Mouse (Mus musculus): Measurements from ENCODE around the gene Spen. TPM values are rescaled to one million over a fixed set of nuclear protein-coding genes. Genes with fewer than 3 reads are reported as not detected.

Gene Spen
- total and polyA plus RNA-seq, 2 experiments from 2014 or later: 10.7 to 24.7 TPM

- Histone ChIP-seq H3K4me2 (ENCODE audit: low read depth) (no peak overlapping the region), H3K27ac (ENCODE audit: low read depth, low read length) (no peak overlapping the region), H3K4me1 (ENCODE audit: insufficient read depth) (peaks cover 12% of the 10 kb centered on the region), H3K4me3 (ENCODE audit: low read depth, low read length) (no peak overlapping the region), H3K36me3 (ENCODE audit: insufficient read depth) (no peaks in the 10 kb centered on the region), H3K9me3 (ENCODE audit: low read length) (no peaks in the 10 kb centered on the region), H3K27me3 (ENCODE audit: insufficient read depth, low read length) (no peaks in the 10 kb centered on the region), H3K9ac (no peak overlapping the region)
- ATAC-seq: no peak
- no peak for DNase-seq
- WGBS: 79% methylated on average over 15 of the region's 15 CpGs
- TF ChIP-seq CTCF (IDR thresholded peaks at IDR 0.05; ENCODE audit: low read depth): no peak
Observed at GRCm38 (mm10) chr4:141530979-141531378, 7.4 kb downstream of the Spen start.

- Histone ChIP-seq H3K4me3 (ENCODE audit: low read depth, low read length) (no peak overlapping the region), H3K4me1 (ENCODE audit: insufficient read depth) (peaks cover 3% of the 10 kb centered on the region), H3K27me3 (ENCODE audit: insufficient read depth, low read length) (no peaks in the 10 kb centered on the region), H3K9me3 (ENCODE audit: low read length) (no peaks in the 10 kb centered on the region), H3K27ac (ENCODE audit: low read depth, low read length) (no peak overlapping the region), H3K4me2 (ENCODE audit: low read depth) (no peak overlapping the region), H3K9ac (no peak overlapping the region), H3K36me3 (ENCODE audit: insufficient read depth) (no peaks in the 10 kb centered on the region)
- WGBS: 82% methylated on average over 11 of the region's 11 CpGs
- ATAC-seq (no peak), DNase-seq (no peak)
- no peak for TF ChIP-seq CTCF (IDR thresholded peaks at IDR 0.05; ENCODE audit: low read depth)
Observed at GRCm38 (mm10) chr4:141528938-141529337, 9.5 kb downstream of the Spen start.

GRCm38 (mm10) chr4:141526936-141527650 lies 11.3 kb downstream of the Spen start:
- ATAC-seq (no peak), DNase-seq (no peak)
- WGBS: 74% methylated on average over 7 of the region's 7 CpGs
- H3K36me3 ChIP-seq (ENCODE audit: insufficient read depth): peaks cover under 1% of the 10 kb centered on the region; the same call in 1 of the 2 replicates
- H3K4me3 ChIP-seq (ENCODE audit: low read depth, low read length): no peak overlapping the region
- no peaks in the 10 kb centered on the region for H3K4me1 ChIP-seq (ENCODE audit: insufficient read depth)
- no peak for TF ChIP-seq CTCF (IDR thresholded peaks at IDR 0.05; ENCODE audit: low read depth)
- H3K4me2 ChIP-seq (ENCODE audit: low read depth): no peak overlapping the region
- H3K27me3 ChIP-seq (ENCODE audit: insufficient read depth, low read length): no peaks in the 10 kb centered on the region
- no peak overlapping the region for H3K9ac ChIP-seq
- H3K27ac ChIP-seq (ENCODE audit: low read depth, low read length): no peak overlapping the region
- no peaks in the 10 kb centered on the region for H3K9me3 ChIP-seq (ENCODE audit: low read length)

GRCm38 (mm10) chr4:141525940-141526339 lies 12.5 kb downstream of the Spen start:
- WGBS: 76% methylated on average over 2 of the region's 2 CpGs
- Histone ChIP-seq H3K9me3 (ENCODE audit: low read length) (no peaks in the 10 kb centered on the region), H3K4me3 (ENCODE audit: low read depth, low read length) (no peak overlapping the region), H3K9ac (no peak overlapping the region), H3K36me3 (ENCODE audit: insufficient read depth) (peaks cover 12% of the 10 kb centered on the region), H3K27ac (ENCODE audit: low read depth, low read length) (no peak overlapping the region), H3K4me2 (ENCODE audit: low read depth) (no peak overlapping the region), H3K27me3 (ENCODE audit: insufficient read depth, low read length) (no peaks in the 10 kb centered on the region), H3K4me1 (ENCODE audit: insufficient read depth) (no peaks in the 10 kb centered on the region)
- DNase-seq (no peak), ATAC-seq (no peak)
- no peak for TF ChIP-seq CTCF (IDR thresholded peaks at IDR 0.05; ENCODE audit: low read depth)

GRCm38 (mm10) chr4:141524658-141525057 lies 13.7 kb downstream of the Spen start:
- no peak for ATAC-seq
- TF ChIP-seq CTCF (IDR thresholded peaks at IDR 0.05; ENCODE audit: low read depth): no peak
- 77% methylated on average over 6 of the region's 6 CpGs for WGBS

GRCm38 (mm10) chr4:141523128-141523527 lies 15.3 kb downstream of the Spen start:
- Histone ChIP-seq H3K9me3 (ENCODE audit: low read length) (no peaks in the 10 kb centered on the region), H3K4me2 (ENCODE audit: low read depth) (no peak overlapping the region), H3K36me3 (ENCODE audit: insufficient read depth) (peaks cover 25% of the 10 kb centered on the region), H3K4me3 (ENCODE audit: low read depth, low read length) (no peak overlapping the region), H3K4me1 (ENCODE audit: insufficient read depth) (no peaks in the 10 kb centered on the region), H3K9ac (no peak overlapping the region), H3K27ac (ENCODE audit: low read depth, low read length) (no peak overlapping the region), H3K27me3 (ENCODE audit: insufficient read depth, low read length) (no peaks in the 10 kb centered on the region)
- no peak for TF ChIP-seq CTCF (IDR thresholded peaks at IDR 0.05; ENCODE audit: low read depth)
- no peak for DNase-seq
- 69% methylated on average over 11 of the region's 11 CpGs for WGBS
- no peak for ATAC-seq

More at GRCm38 (mm10) chr4:141524658-141525057, 13.7 kb downstream of the Spen start:
- DNase-seq: no peak
- Histone ChIP-seq H3K4me1 (ENCODE audit: insufficient read depth) (no peaks in the 10 kb centered on the region), H3K27ac (ENCODE audit: low read depth, low read length) (no peak overlapping the region), H3K36me3 (ENCODE audit: insufficient read depth) (peaks cover 19% of the 10 kb centered on the region), H3K9me3 (ENCODE audit: low read length) (no peaks in the 10 kb centered on the region), H3K4me2 (ENCODE audit: low read depth) (no peak overlapping the region), H3K4me3 (ENCODE audit: low read depth, low read length) (no peak overlapping the region), H3K27me3 (ENCODE audit: insufficient read depth, low read length) (no peaks in the 10 kb centered on the region), H3K9ac (no peak overlapping the region)

- ATAC-seq: no peak
- Histone ChIP-seq H3K4me1 (ENCODE audit: insufficient read depth) (no peaks in the 10 kb centered on the region), H3K9ac (no peak overlapping the region), H3K4me2 (ENCODE audit: low read depth) (no peak overlapping the region), H3K27me3 (ENCODE audit: insufficient read depth, low read length) (no peaks in the 10 kb centered on the region), H3K9me3 (ENCODE audit: low read length) (no peaks in the 10 kb centered on the region), H3K27ac (ENCODE audit: low read depth, low read length) (no peak overlapping the region), H3K4me3 (ENCODE audit: low read depth, low read length) (no peak overlapping the region), H3K36me3 (ENCODE audit: insufficient read depth) (peaks cover 41% of the 10 kb centered on the region)
- TF ChIP-seq CTCF (IDR thresholded peaks at IDR 0.05; ENCODE audit: low read depth): no peak
- WGBS: 76% methylated on average over 3 of the region's 3 CpGs
- DNase-seq: no peak
Observed at GRCm38 (mm10) chr4:141518386-141518785, 20.0 kb downstream of the Spen start.
